Mouse (Mus musculus): ENCODE data around the gene Gm28042. TPM values are rescaled to one million over a fixed set of nuclear protein-coding genes. Genes with fewer than 3 reads are reported as not detected.

The Gm28042 gene
- total RNA-seq, 2 experiments from 2014 or later, result 3.8 TPM; not detected in 1

DNA sequence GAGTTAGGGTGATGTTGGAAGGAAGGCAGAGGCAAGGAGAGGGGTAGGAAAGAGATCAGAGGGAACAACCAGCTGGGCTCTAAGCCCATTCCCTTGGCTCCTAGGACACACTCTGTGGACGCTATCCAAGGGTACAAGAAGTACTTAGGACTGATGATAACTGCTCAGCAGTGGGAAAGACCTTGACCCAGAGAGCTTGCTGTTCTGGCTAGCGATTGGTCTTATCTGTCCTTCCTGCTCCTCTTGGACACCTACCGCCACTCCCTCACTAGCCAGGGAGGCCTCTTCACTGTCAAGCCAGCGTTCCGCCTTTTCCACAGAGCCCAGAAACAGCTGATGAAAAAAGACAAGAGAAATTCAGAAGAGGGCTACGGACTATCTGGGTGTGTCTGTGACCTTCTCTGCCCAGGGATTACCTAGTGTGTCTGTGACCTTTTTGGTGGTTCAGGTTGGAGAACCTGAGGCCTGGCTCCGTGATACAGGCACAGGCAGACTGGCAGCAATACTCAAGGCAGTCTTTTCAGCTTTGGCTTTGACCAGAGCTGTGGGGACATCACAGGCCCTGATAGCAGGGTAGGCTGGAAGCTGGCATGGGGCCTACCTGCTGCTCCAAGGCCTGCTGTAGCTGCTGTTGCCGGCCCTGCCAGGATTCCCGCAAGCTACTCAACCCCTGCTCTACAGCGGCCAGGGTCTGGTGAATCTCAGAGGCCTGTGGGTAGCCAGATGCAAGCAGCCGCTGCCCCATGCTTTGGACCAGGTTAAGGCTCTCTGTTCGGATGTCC, 27.7 kb downstream of the Gm28042 start:
- ATAC-seq (replicated peaks; ENCODE audit: low FRiP score, low TSS enrichment, poor library complexity, severe bottlenecking), result no peak

GRCm38 (mm10) chr2:120055923-120056322, 28.6 kb downstream of the Gm28042 start:
- no peak for ATAC-seq (replicated peaks; ENCODE audit: low FRiP score, low TSS enrichment, poor library complexity, severe bottlenecking)

DNA sequence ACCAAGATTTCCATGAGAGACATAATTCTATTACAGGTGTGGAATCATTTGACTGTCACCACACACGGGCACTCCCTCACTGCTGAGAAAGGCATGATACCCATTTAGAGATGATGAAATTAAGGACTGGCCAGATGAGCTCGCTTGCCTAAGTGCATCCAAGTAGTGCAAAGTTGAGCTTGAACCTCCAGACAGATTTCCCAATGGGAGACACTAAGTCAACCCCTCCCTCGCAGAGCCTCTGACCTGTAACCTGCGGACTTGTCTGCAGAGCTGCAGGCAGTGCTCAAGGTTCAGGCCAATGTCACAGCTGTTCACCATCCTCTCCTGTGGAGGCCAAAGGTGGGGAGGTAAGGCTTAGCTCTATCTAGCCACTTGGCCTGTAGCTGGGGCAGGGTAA, 31.5 kb downstream of the Gm28042 start:
- ATAC-seq (replicated peaks; ENCODE audit: low FRiP score, low TSS enrichment, poor library complexity, severe bottlenecking), result no peak

DNA sequence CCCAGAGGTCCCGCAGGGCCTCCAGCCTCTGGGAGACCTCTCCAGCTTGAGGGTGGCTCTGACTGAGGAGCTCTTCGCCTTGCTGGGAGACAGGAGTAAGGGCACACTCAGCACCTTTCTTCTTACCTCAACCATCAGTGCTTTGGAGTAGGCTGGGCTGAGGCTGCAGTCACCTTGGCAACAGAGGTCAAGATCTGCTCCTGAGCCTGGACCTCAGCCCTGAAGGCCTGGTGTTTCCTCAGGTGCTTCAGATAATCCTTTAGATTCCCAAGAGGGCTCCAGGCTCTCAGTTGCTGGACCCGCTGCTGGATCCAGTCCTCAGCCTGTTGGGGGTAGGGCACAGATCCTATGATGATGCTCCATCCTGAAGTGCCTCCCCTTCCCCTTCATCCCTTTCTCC, 32.2 kb downstream of the Gm28042 start:
- no peak for ATAC-seq (replicated peaks; ENCODE audit: low FRiP score, low TSS enrichment, poor library complexity, severe bottlenecking)

GRCm38 (mm10) chr2:120060190-120060589, 32.9 kb downstream of the Gm28042 start:
- ATAC-seq (replicated peaks; ENCODE audit: low FRiP score, low TSS enrichment, poor library complexity, severe bottlenecking), result no peak

DNA sequence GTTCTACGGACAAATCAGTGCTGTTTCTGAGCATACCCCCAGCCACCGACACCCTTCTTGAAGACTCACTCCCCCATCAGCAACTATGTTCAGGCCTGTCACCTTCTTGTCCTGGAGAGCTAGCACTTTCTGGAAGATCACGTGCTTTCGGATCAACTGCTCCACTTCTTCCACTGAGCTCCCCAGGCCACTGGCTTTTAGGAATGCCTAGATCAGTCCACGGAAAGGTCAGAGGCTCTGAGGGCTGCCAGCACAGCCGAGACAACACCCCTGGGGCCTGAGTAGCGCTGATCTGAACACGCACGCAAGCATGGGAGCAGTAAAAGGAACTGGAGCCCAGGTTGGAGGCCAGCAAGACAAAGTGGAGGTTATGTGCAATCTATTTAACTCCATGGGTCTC, 33.4 kb downstream of the Gm28042 start:
- no peak for ATAC-seq (replicated peaks; ENCODE audit: low FRiP score, low TSS enrichment, poor library complexity, severe bottlenecking)

DNA sequence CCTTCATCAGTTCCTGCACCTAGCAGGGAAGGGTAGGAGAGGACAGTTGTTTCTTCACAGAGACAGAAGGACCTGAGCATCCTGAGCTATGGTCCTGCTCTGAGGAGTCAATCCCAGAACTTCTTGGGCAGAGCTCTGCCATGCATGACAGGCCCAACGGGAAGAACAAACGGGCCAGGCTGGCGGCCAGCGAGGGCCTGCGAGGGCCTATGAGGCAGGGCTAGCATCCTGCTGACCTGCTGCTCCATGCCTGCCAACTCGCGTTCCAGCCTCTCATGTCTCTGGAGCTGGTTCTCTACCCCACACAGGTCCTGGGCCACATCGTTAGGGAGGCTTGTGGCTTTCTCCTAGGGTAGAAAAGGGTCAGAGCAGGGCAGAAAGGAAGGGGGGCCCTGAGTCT, 35.0 kb downstream of the Gm28042 start:
- no peak for ATAC-seq (replicated peaks; ENCODE audit: low FRiP score, low TSS enrichment, poor library complexity, severe bottlenecking)

DNA sequence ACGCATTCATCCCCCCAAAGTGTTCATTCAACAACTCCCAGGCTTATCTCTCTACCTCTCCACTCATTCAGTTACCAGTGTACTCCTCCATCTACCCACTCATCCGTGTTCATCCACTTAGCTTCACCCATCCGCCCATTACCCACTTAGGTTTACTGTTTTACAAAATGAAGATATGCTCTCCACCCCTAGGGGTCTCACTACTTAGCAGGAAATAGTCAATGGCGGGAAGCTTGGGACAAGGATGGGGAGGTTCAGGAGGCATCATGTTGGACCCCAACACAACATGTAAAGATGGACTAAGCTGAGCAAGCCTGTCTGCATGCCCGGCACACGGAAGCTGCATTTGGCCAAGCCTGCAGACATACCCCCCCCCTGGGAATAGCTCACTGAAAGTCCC, 37.3 kb downstream of the Gm28042 start:
- no peak for ATAC-seq (replicated peaks; ENCODE audit: low FRiP score, low TSS enrichment, poor library complexity, severe bottlenecking)

GRCm38 (mm10) chr2:120065243-120065642, 38.0 kb downstream of the Gm28042 start:
- ATAC-seq (replicated peaks; ENCODE audit: low FRiP score, low TSS enrichment, poor library complexity, severe bottlenecking), result no peak

GRCm38 (mm10) chr2:120066224-120066623, 38.9 kb downstream of the Gm28042 start:
- ATAC-seq (replicated peaks; ENCODE audit: low FRiP score, low TSS enrichment, poor library complexity, severe bottlenecking), result no peak

GRCm38 (mm10) chr2:120068555-120069465, 41.5 kb downstream of the Gm28042 start:
- peak; percentile 66 for ATAC-seq (replicated peaks; ENCODE audit: low FRiP score, low TSS enrichment, poor library complexity, severe bottlenecking)

DNA sequence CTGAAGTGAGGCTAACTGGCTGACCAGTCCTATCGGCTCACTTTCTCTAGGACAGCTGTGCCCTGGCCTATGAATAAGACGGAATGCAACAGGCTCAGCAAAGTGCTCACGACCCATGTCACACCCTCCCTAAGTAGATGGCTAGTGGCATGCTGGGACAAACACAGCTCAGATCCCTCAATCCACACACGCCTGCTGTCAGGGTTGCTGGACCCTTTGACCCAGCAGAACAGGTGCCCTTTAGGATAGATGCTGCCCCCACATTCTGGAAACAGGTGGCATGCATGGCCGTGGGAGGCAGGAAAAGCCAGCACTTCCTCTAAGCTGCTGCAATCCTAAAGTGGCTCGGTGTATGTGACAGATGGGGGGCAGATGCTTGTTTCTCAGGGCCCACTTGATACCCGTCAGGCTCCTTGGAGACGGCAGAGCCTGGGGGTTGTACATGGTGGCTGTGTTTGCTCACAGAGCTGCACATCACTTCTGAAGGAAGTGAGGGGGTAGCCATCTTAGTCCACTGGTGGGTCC, 42.2 kb downstream of the Gm28042 start:
- ATAC-seq (replicated peaks; ENCODE audit: low FRiP score, low TSS enrichment, poor library complexity, severe bottlenecking), result no peak

DNA sequence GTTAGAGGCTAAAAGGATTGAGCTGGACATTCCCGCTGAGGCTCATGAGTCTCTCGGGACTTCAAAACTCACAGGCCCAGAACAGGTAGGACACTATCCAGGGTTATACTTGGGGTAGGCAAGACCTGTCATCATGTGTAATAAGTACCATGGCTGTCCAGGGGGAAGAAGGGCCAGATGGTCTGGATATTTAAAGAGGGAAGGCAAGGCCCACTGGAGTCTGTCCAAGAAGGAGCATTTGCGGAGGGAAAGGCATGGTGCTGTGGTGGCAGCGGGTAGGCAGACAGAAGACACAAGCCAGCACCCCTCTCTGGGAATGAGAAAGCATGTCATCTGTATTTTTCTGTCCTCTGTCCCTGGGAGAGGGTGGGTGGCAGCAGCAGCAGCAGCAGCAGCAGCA, 46.8 kb downstream of the Gm28042 start:
- ATAC-seq (replicated peaks; ENCODE audit: low FRiP score, low TSS enrichment, poor library complexity, severe bottlenecking), result no peak

DNA sequence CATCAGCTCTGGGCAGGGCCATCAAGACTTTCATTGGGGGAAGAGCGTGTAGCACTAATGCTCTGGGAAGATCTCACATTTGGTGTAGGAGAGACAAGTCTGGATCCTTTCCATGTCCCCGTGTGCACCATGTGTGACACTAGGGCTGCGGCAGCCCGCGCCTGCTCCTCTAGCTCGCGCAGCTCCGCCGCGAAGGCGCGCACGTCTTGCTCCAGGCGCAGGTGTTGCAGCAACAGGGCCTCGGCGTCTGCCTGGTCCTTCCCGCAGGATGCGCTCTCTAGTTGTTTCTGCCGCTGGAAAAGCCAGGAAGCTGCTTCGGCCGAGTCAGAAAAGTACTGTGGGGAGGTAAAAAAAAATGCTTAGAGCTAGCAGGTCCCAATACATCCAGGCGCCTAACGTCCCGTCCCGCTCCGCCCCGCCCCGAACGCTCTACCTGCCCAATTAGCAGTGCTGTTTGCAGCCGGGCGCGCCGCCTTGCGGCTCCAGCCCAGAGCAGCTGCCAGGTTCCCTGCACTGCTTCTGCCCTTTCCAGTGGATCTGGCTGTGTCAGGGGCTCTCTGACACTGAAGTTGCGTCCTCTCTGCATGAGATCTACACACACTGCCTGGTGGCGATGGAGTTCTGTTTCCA, 48.9 kb downstream of the Gm28042 start:
- ATAC-seq (replicated peaks; ENCODE audit: low FRiP score, low TSS enrichment, poor library complexity, severe bottlenecking), result peak; percentile 84

DNA sequence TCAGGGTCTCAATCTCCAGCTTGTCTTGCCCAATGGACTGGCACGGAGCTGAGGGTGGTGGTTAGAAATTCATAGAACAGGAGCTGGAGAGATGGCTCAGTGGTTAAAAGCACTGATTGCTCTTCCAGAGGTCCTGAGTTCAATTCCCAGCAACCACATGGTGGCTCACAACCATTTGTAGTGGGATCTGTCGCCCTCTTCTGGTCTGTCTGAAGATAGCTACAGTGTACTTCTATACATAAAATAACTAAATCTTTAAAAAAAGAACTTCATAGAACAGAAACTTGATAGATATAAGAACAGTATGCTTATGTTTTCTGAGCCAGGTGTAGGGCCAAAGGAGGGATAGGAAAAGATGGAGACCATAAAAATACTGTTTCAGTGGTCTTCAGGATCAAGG, 55.1 kb downstream of the Gm28042 start:
- no peak for ATAC-seq (replicated peaks; ENCODE audit: low FRiP score, low TSS enrichment, poor library complexity, severe bottlenecking)

DNA sequence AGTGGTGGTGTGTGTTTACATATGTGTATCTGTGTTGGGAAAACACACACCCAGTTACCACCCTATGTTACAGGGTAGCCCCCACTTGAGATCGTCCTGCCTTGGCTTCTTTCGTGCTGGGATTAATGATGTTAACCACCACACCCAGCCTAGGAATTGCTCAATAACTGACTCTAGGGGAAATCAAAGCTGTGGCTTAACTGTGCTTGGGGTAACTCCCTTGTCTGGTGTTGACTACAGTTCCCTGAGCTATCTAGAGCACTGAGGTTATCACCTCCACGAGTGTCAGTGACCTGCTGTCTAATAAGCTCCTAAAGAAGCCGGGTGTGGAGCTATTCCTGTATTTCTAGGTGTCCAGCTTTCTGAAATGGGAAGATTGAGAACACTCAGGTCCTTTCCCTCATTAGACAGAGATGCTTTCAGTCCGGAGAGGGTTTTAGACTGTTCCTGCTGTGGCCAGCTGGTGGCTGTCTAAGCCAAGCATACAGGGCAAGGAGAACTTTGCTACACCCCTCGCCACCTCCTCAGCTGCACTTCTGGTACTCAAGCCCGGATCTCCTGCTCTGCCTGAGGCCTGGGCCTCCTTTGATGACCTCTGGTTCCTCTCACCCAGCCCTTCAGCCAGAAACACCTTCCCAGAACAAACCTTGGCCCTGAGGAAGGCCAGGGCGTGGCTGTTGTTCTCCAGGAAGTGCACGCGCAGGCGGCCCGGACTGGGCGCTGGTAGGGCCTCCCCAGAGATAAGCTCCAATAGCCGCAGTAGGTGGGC, 57.5 kb downstream of the Gm28042 start:
- no peak; the same call in 1 of the 2 replicates for ATAC-seq (replicated peaks; ENCODE audit: low FRiP score, low TSS enrichment, poor library complexity, severe bottlenecking)

DNA sequence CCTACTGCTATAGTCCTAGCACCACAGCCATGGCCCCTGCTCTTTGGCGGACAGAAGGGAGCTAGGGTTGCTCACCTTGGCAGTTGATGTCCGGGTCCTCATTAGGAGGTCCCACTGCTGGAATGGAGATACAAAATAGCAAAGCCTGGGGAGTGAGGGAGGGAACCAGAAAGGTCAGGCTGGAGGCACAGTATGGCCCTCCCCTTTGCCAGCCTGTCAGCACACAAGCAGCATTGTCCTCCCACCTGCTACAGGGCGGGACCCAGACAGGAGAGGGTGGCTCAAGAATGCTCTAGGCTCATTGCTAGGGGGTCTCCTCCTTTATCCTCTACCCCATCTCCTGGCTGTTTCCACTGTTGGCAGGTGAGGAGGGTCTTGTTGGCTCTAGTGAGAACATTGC, 58.7 kb downstream of the Gm28042 start:
- no peak for ATAC-seq (replicated peaks; ENCODE audit: low FRiP score, low TSS enrichment, poor library complexity, severe bottlenecking)

DNA sequence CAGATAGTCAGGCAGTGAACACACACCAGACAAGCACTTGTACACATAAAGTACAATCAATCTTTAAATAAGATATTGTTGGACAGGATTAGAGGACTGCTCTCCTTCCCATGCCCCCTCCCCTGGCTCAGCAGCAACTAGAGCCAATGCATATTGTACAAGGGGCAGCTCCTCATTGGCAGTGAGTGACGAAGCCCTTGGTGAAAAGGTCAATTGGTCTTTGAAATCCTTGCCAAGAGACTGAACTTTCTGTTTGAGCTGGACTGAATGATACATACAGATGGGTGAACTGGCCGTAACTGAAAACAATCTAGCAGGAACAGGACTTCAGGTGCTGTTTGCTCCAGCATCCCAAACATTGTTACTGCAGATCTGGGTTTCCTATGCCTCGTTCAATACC, 60.1 kb downstream of the Gm28042 start:
- ATAC-seq (replicated peaks; ENCODE audit: low FRiP score, low TSS enrichment, poor library complexity, severe bottlenecking), result no peak

DNA sequence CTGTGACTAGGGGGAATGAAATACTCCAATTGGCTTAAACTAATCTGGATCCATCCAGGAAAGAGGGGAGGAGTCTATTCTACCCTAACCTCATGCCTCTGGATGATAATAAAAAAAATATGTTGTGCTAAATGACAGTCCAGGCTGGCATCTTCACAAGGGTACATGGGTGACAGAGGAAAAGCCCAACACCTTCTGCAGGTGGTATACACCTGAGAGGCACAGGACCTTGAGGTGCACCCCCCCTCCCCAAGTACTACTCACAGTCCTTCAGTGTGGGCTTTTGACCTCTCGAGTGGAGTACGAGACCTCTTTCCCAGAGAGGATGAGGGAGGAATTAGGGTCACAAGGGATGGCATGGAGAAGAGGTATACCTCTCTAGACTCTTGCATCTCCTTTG, 60.6 kb downstream of the Gm28042 start:
- ATAC-seq (replicated peaks; ENCODE audit: low FRiP score, low TSS enrichment, poor library complexity, severe bottlenecking), result no peak

Measured in megakaryocyte-erythroid progenitor cell, adult 5-6 weeks (primary cell).